Mouse (Mus musculus) heart, embryonic 14.5 days (tissue): ENCODE measurements at regions not wholly inside any gene's neighbourhood (a gene's known extent, or its start where the extent isn't known, plus 50 kb on each side); places are given as distances from the start of the nearest gene placed in this dataset.

Experiments
- ATAC-seq: fragments of 200-750 bp; cut with Nextera tagmentation; 2 replicates; pipeline ENCODE4 v1.8.0; 2017; ENCODE audit warnings: low read depth, moderate TSS enrichment; ENCODE audit not compliant: insufficient number of reproducible peaks, insufficient read depth, low FRiP score
- H3K27ac ChIP-seq, 2 experiments: fragments of 200-500 bp in 1 of 2; fragments of 300-500 bp in 1 of 2; sonication (generic) in 1 of 2; replicated peaks in 1 of 2; 2 replicates each; pipeline ENCODE4 v1.5.1; 2012 to 2014; ENCODE audit warnings: low read depth in 2 of 2, low read length in 2 of 2, control low read depth in 1 of 2, mild to moderate bottlenecking in 1 of 2, mixed read lengths in 1 of 2; ENCODE audit not compliant: control insufficient read depth in 1 of 2, insufficient read depth in 1 of 2
- H3K27me3 ChIP-seq: fragments of 300-500 bp; sonication (generic); 2 replicates; pipeline ENCODE4 v1.6.1; 2014; ENCODE audit warnings: mild to moderate bottlenecking, low read length, control low read depth; ENCODE audit not compliant: control insufficient read depth, insufficient read depth
- H3K36me3 ChIP-seq: fragments of 300-500 bp; sonication (generic); 2 replicates; pipeline ENCODE4 v1.6.1; 2014; ENCODE audit warnings: mild to moderate bottlenecking, control low read depth, low read length, mixed read lengths; ENCODE audit not compliant: control insufficient read depth, insufficient read depth
- H3K4me1 ChIP-seq, 2 experiments: fragments of 200-500 bp in 1 of 2; fragments of 300-500 bp in 1 of 2; sonication (generic) in 1 of 2; 2 replicates each; pipeline ENCODE4 v1.6.1; 2012 to 2014; ENCODE audit warnings: low read length in 2 of 2, control low read depth in 1 of 2, mixed read lengths in 1 of 2; ENCODE audit not compliant: control insufficient read depth in 2 of 2, insufficient read depth in 2 of 2
- H3K4me2 ChIP-seq: fragments of 300-500 bp; sonication (generic); 2 replicates; pipeline ENCODE4 v1.6.1; 2014; ENCODE audit warnings: mild to moderate bottlenecking, low read length
- H3K4me3 ChIP-seq, 2 experiments: fragments of 200-500 bp in 1 of 2; fragments of 300-500 bp in 1 of 2; sonication (generic) in 1 of 2; 2 replicates each; pipeline ENCODE4 v1.5.1; 2012 to 2014; ENCODE audit warnings: low read length in 2 of 2, mild to moderate bottlenecking in 2 of 2, control low read depth in 1 of 2, low read depth in 1 of 2, moderate library complexity in 1 of 2; ENCODE audit not compliant: control insufficient read depth in 1 of 2, insufficient read depth in 1 of 2
- H3K9ac ChIP-seq: fragments of 300-500 bp; sonication (generic); 2 replicates; pipeline ENCODE4 v1.6.1; 2014; ENCODE audit warnings: mild to moderate bottlenecking, low read length
- H3K9me3 ChIP-seq: fragments of 300-500 bp; sonication (generic); 2 replicates; pipeline ENCODE4 v1.6.1; 2016; ENCODE audit warnings: low read length, control low read depth; ENCODE audit not compliant: control insufficient read depth
- WGBS: fragments of 180-500 bp; shearing (Covaris S2); extraction: QIAGEN DNeasy Blood & Tissue Kit; methylation state at CpG from one replicate; pipeline ENCODE4 v1.1.7; 2014; 5-methylcytosine and 5-hydroxymethylcytosine counted together

GRCm38 (mm10) chr13:112178031-112178430 lies 110.2 kb upstream of the Ankrd55 start:
- WGBS = 87% methylated on average over 4 of the region's 4 CpGs

GRCm38 (mm10) chr13:112183996-112184395 lies 104.3 kb upstream of the Ankrd55 start:
- H3K27ac ChIP-seq = no peak overlapping the region
- 92% methylated on average over 10 of the region's 10 CpGs for WGBS
- H3K36me3 ChIP-seq = no peaks in the 10 kb centered on the region
- no peak overlapping the region for H3K4me2 ChIP-seq
- H3K4me1 ChIP-seq = peaks cover 23 to 28% of the 10 kb centered on the region in 2 experiments
- H3K9ac ChIP-seq = no peak overlapping the region
- H3K27me3 ChIP-seq = no peaks in the 10 kb centered on the region
- H3K9me3 ChIP-seq = no peaks in the 10 kb centered on the region
- ATAC-seq = no peak
- H3K4me3 ChIP-seq = no peak overlapping the region

More at GRCm38 (mm10) chr13:112178031-112178430, 110.2 kb upstream of the Ankrd55 start:
- Histone ChIP-seq H3K9ac (no peak overlapping the region), H3K36me3 (no peaks in the 10 kb centered on the region), H3K9me3 (no peaks in the 10 kb centered on the region), H3K4me1 (no peaks in the 10 kb centered on the region), H3K27ac (no peak overlapping the region), H3K4me3 (no peak overlapping the region), H3K27me3 (no peaks in the 10 kb centered on the region), H3K4me2 (no peak overlapping the region)
- no peak for ATAC-seq

GRCm38 (mm10) chr13:112185116-112185515 lies 103.1 kb upstream of the Ankrd55 start:
- Histone ChIP-seq H3K4me3 (no peak overlapping the region), H3K9me3 (no peaks in the 10 kb centered on the region), H3K4me2 (no peak overlapping the region), H3K27me3 (no peaks in the 10 kb centered on the region), H3K27ac (no peak overlapping the region), H3K36me3 (no peaks in the 10 kb centered on the region), H3K9ac (no peak overlapping the region), H3K4me1 (peaks cover 29 to 36% of the 10 kb centered on the region in 2 experiments)
- ATAC-seq = no peak
- 54% methylated on average over 8 of the region's 12 CpGs for WGBS

- H3K36me3 ChIP-seq = no peaks in the 10 kb centered on the region
- H3K9me3 ChIP-seq = no peaks in the 10 kb centered on the region
- H3K4me1 ChIP-seq = peaks cover 32 to 37% of the 10 kb centered on the region in 2 experiments
- ATAC-seq = no peak
- H3K4me3 ChIP-seq = no peak overlapping the region
- no peak overlapping the region for H3K9ac ChIP-seq
- H3K27me3 ChIP-seq = no peaks in the 10 kb centered on the region
- H3K4me2 ChIP-seq = no peak overlapping the region
- peak overlapping the region; percentile 3 to 77; a peak in 3 of 4 replicates for H3K27ac ChIP-seq
- 3% methylated on average over 3 of the region's 3 CpGs for WGBS
Measured at GRCm38 (mm10) chr13:112187226-112187625, 101.0 kb upstream of the Ankrd55 start.

GRCm38 (mm10) chr13:112188313-112188712 lies 99.9 kb upstream of the Ankrd55 start:
- Histone ChIP-seq H3K4me1 (peaks cover 34 to 41% of the 10 kb centered on the region in 2 experiments), H3K9me3 (no peaks in the 10 kb centered on the region), H3K4me3 (no peak overlapping the region), H3K9ac (no peak overlapping the region), H3K27me3 (no peaks in the 10 kb centered on the region), H3K4me2 (no peak overlapping the region), H3K27ac (peak overlapping the region; percentile 76 to 77), H3K36me3 (no peaks in the 10 kb centered on the region)
- WGBS = 12% methylated on average over 7 of the region's 7 CpGs
- ATAC-seq = no peak

- no peak overlapping the region for H3K4me2 ChIP-seq
- no peak overlapping the region for H3K9ac ChIP-seq
- peaks cover 30 to 39% of the 10 kb centered on the region in 2 experiments for H3K4me1 ChIP-seq
- ATAC-seq = no peak
- H3K36me3 ChIP-seq = no peaks in the 10 kb centered on the region
- no peaks in the 10 kb centered on the region for H3K9me3 ChIP-seq
- WGBS = 78% methylated on average over 18 of the region's 18 CpGs
- H3K4me3 ChIP-seq = no peak overlapping the region
- H3K27ac ChIP-seq = peak overlapping the region; percentile 76 to 77
- H3K27me3 ChIP-seq = no peaks in the 10 kb centered on the region
Measured at GRCm38 (mm10) chr13:112188741-112189476, 99.3 kb upstream of the Ankrd55 start.

GRCm38 (mm10) chr13:112189605-112190004 lies 98.6 kb upstream of the Ankrd55 start:
- 53% methylated on average over 5 of the region's 5 CpGs for WGBS
- no peak overlapping the region for H3K4me3 ChIP-seq
- H3K9me3 ChIP-seq = no peaks in the 10 kb centered on the region
- peaks cover 30 to 39% of the 10 kb centered on the region in 2 experiments for H3K4me1 ChIP-seq
- H3K27ac ChIP-seq = no peak overlapping the region; a peak in 1 of 4 replicates
- H3K36me3 ChIP-seq = no peaks in the 10 kb centered on the region
- no peak for ATAC-seq
- no peak overlapping the region for H3K9ac ChIP-seq
- no peaks in the 10 kb centered on the region for H3K27me3 ChIP-seq
- no peak overlapping the region for H3K4me2 ChIP-seq
